Mouse (Mus musculus) intestine, embryonic 16.5 days (tissue): ENCODE measurements around the gene Skp2. TPM values are rescaled to one million over a fixed set of nuclear protein-coding genes. Genes with fewer than 3 reads are reported as not detected.
A peak's percentile ranks its signal among the peaks of the same experiment; 100 is the strongest.

Experiments used
- ATAC-seq: fragments of 200-750 bp; cut with Nextera tagmentation; 2 replicates; pipeline ENCODE4 v1.8.0; 2017; ENCODE audit warnings: moderate TSS enrichment, moderate library complexity
- H3K27ac ChIP-seq: fragments of 300-500 bp; sonication (generic); 2 replicates; pipeline ENCODE4 v1.5.1; 2014; ENCODE audit warnings: mild to moderate bottlenecking, low read length
- H3K27me3 ChIP-seq: fragments of 300-500 bp; sonication (generic); replicated peaks from 2 replicates; pipeline ENCODE4 v1.6.1; 2014; ENCODE audit warnings: low read length, control low read depth, mixed read lengths; ENCODE audit not compliant: control insufficient read depth, insufficient read depth
- H3K36me3 ChIP-seq: fragments of 300-500 bp; sonication (generic); 2 replicates; pipeline ENCODE4 v1.6.1; 2014; ENCODE audit warnings: low read length, control low read depth; ENCODE audit not compliant: control insufficient read depth, insufficient read depth
- H3K4me1 ChIP-seq: fragments of 300-500 bp; sonication (generic); 2 replicates; pipeline ENCODE4 v1.6.1; 2014; ENCODE audit warnings: low read length, control low read depth, mixed read lengths; ENCODE audit not compliant: control insufficient read depth, insufficient read depth
- H3K4me2 ChIP-seq: fragments of 300-500 bp; sonication (generic); 2 replicates; pipeline ENCODE4 v1.6.1; 2014; ENCODE audit warnings: low read depth, low read length, control low read depth
- H3K4me3 ChIP-seq: fragments of 300-500 bp; sonication (generic); 2 replicates; pipeline ENCODE4 v1.5.1; 2014; ENCODE audit warnings: mild to moderate bottlenecking, low read length
- H3K9ac ChIP-seq: fragments of 300-500 bp; sonication (generic); 2 replicates; pipeline ENCODE4 v1.6.1; 2014; ENCODE audit warnings: low read depth, low read length
- H3K9me3 ChIP-seq: fragments of 300-500 bp; sonication (generic); 2 replicates; pipeline ENCODE4 v1.6.1; 2016; ENCODE audit warnings: low read length, control low read depth; ENCODE audit not compliant: control insufficient read depth
- WGBS: fragments of 180-500 bp; shearing (Covaris S2); extraction: QIAGEN DNeasy Blood & Tissue Kit; methylation state at CpG from one replicate; pipeline ENCODE4 v1.1.7; 2014; 5-methylcytosine and 5-hydroxymethylcytosine counted together
- polyA plus RNA-seq: library from polyadenylated mRNA; unstranded; fragments of >200 nt; fragmentation: Nextera tagmentation; extraction: Ambion mirVana; gene quantifications from 2 replicates; pipeline ENCODE4 v1.2.1, GENCODE M21; 2015

The Skp2 gene
- polyA plus RNA-seq, 1 experiment from 2014 or later = 47.8 TPM

GRCm38 (mm10) chr15:9120081-9120480, 35.1 kb downstream of the Skp2 start:
- WGBS = 93% methylated on average over 2 of the region's 2 CpGs
- Histone ChIP-seq H3K27ac (no peak overlapping the region), H3K4me1 (no peaks in the 10 kb centered on the region), H3K9ac (no peak overlapping the region), H3K36me3 (peaks cover 11% of the 10 kb centered on the region), H3K4me3 (no peak overlapping the region), H3K9me3 (no peaks in the 10 kb centered on the region), H3K4me2 (no peak overlapping the region), H3K27me3 (no peaks in the 10 kb centered on the region)
- ATAC-seq = 0 out of 2 replicates have a peak, but pooled peaks have one; percentile 30

- no peak overlapping the region for H3K4me3 ChIP-seq
- WGBS = 92% methylated on average over 4 of the region's 4 CpGs
- no peak overlapping the region for H3K4me2 ChIP-seq
- H3K27ac ChIP-seq = no peak overlapping the region
- no peaks in the 10 kb centered on the region for H3K9me3 ChIP-seq
- H3K27me3 ChIP-seq = no peaks in the 10 kb centered on the region
- H3K4me1 ChIP-seq = peaks cover 6% of the 10 kb centered on the region; the same call in 1 of the 2 replicates
- H3K36me3 ChIP-seq = peaks cover 16% of the 10 kb centered on the region
- H3K9ac ChIP-seq = no peak overlapping the region
- ATAC-seq = no peak
Observed at GRCm38 (mm10) chr15:9118852-9119251, 36.4 kb downstream of the Skp2 start.

- WGBS = 34% methylated on average over 5 of the region's 5 CpGs
- peak; percentile 48 for ATAC-seq
Observed at GRCm38 (mm10) chr15:9114599-9114998, 40.6 kb downstream of the Skp2 start.

GRCm38 (mm10) chr15:9114131-9114530, 41.1 kb downstream of the Skp2 start:
- H3K27me3 ChIP-seq = no peaks in the 10 kb centered on the region
- no peak overlapping the region for H3K4me3 ChIP-seq
- ATAC-seq = peak; percentile 64
- no peak overlapping the region for H3K27ac ChIP-seq
- no peak overlapping the region for H3K4me2 ChIP-seq
- 65% methylated on average over 4 of the region's 4 CpGs for WGBS
- H3K9ac ChIP-seq = no peak overlapping the region
- no peaks in the 10 kb centered on the region for H3K9me3 ChIP-seq
- H3K36me3 ChIP-seq = peaks cover 17% of the 10 kb centered on the region
- peaks cover 9% of the 10 kb centered on the region; the same call in 1 of the 2 replicates for H3K4me1 ChIP-seq

More at GRCm38 (mm10) chr15:9114599-9114998, 40.6 kb downstream of the Skp2 start:
- no peaks in the 10 kb centered on the region for H3K9me3 ChIP-seq
- H3K9ac ChIP-seq = no peak overlapping the region
- no peaks in the 10 kb centered on the region for H3K27me3 ChIP-seq
- peaks cover 9% of the 10 kb centered on the region; the same call in 1 of the 2 replicates for H3K4me1 ChIP-seq
- no peak overlapping the region for H3K4me3 ChIP-seq
- H3K4me2 ChIP-seq = no peak overlapping the region
- H3K36me3 ChIP-seq = peaks cover 17% of the 10 kb centered on the region
- H3K27ac ChIP-seq = no peak overlapping the region

- Histone ChIP-seq H3K27ac (no peak overlapping the region), H3K36me3 (peaks cover 12% of the 10 kb centered on the region; the same call in 1 of the 2 replicates), H3K27me3 (no peaks in the 10 kb centered on the region), H3K4me2 (no peak overlapping the region), H3K9ac (no peak overlapping the region), H3K9me3 (no peaks in the 10 kb centered on the region), H3K4me1 (peaks cover 9% of the 10 kb centered on the region; the same call in 1 of the 2 replicates), H3K4me3 (no peak overlapping the region)
- 65% methylated on average over 9 of the region's 9 CpGs for WGBS
- ATAC-seq = peak; percentile 17; the same call in 1 of the 2 replicates
Observed at GRCm38 (mm10) chr15:9113556-9113955, 41.7 kb downstream of the Skp2 start.

- Histone ChIP-seq H3K9me3 (no peaks in the 10 kb centered on the region), H3K4me2 (no peak overlapping the region), H3K27me3 (no peaks in the 10 kb centered on the region), H3K4me1 (peaks cover 9% of the 10 kb centered on the region; the same call in 1 of the 2 replicates), H3K27ac (no peak overlapping the region), H3K36me3 (peaks cover 12% of the 10 kb centered on the region; the same call in 1 of the 2 replicates), H3K9ac (no peak overlapping the region), H3K4me3 (no peak overlapping the region)
- no peak for ATAC-seq
- WGBS = 79% methylated on average over 3 of the region's 3 CpGs
Observed at GRCm38 (mm10) chr15:9111648-9112047, 43.6 kb downstream of the Skp2 start.

- H3K4me1 ChIP-seq = peaks cover 9% of the 10 kb centered on the region; the same call in 1 of the 2 replicates
Observed at GRCm38 (mm10) chr15:9110526-9111347, 44.5 kb downstream of the Skp2 start.

GRCm38 (mm10) chr15:9106303-9107074, 48.7 kb downstream of the Skp2 start:
- Histone ChIP-seq H3K4me3 (no peak overlapping the region), H3K36me3 (peaks cover 2% of the 10 kb centered on the region), H3K9ac (no peak overlapping the region), H3K9me3 (no peaks in the 10 kb centered on the region), H3K27me3 (no peaks in the 10 kb centered on the region), H3K4me2 (no peak overlapping the region), H3K4me1 (no peaks in the 10 kb centered on the region), H3K27ac (peak overlapping the region; percentile 18; the same call in 1 of the 2 replicates)
- 61% methylated on average over 13 of the region's 13 CpGs for WGBS
- peak; percentile 83 for ATAC-seq

More at GRCm38 (mm10) chr15:9110526-9111347, 44.5 kb downstream of the Skp2 start:
- H3K4me3 ChIP-seq = no peak overlapping the region
- H3K9ac ChIP-seq = no peak overlapping the region
- no peak overlapping the region for H3K27ac ChIP-seq
- peaks cover 12% of the 10 kb centered on the region; the same call in 1 of the 2 replicates for H3K36me3 ChIP-seq
- 84% methylated on average over 6 of the region's 6 CpGs for WGBS
- no peak for ATAC-seq
- no peak overlapping the region for H3K4me2 ChIP-seq
- H3K9me3 ChIP-seq = no peaks in the 10 kb centered on the region
- no peaks in the 10 kb centered on the region for H3K27me3 ChIP-seq

- H3K36me3 ChIP-seq = peaks cover 8% of the 10 kb centered on the region
- 88% methylated on average over 10 of the region's 10 CpGs for WGBS
Observed at GRCm38 (mm10) chr15:9100446-9101077, 54.7 kb downstream of the Skp2 start.

More at GRCm38 (mm10) chr15:9100446-9101077, 54.7 kb downstream of the Skp2 start:
- no peak for ATAC-seq
- Histone ChIP-seq H3K27ac (no peak overlapping the region), H3K9ac (no peak overlapping the region), H3K4me3 (no peak overlapping the region), H3K4me1 (no peaks in the 10 kb centered on the region), H3K9me3 (no peaks in the 10 kb centered on the region), H3K27me3 (no peaks in the 10 kb centered on the region), H3K4me2 (no peak overlapping the region)
